Mouse (Mus musculus) CH12.LX (cell line): Measurements from ENCODE around the gene Pex1. TPM values are rescaled to one million over a fixed set of nuclear protein-coding genes. Genes with fewer than 3 reads are reported as not detected.

Experiments used
- DNase-seq: peaks from one replicate; pipeline ENCODE4 v3.0.0-alpha.2; 2013; ENCODE audit errors: extremely low read depth
- H3K27ac ChIP-seq: 2 replicates; pipeline ENCODE4 v1.5.1; 2012; ENCODE audit warnings: low read depth, mild to moderate bottlenecking, control low read depth, moderate library complexity; ENCODE audit not compliant: insufficient read depth
- H3K27me3 ChIP-seq: replicated peaks from 2 replicates; pipeline ENCODE3; 2012; ENCODE audit warnings: inconsistent platforms
- H3K36me3 ChIP-seq, 2 experiments: replicated peaks in 1 of 2; 2 replicates each; pipeline versions ENCODE3 to v1.6.1; 2012; ENCODE audit warnings: inconsistent platforms in 1 of 2, low read length in 1 of 2, mild to moderate bottlenecking in 1 of 2, mixed read lengths in 1 of 2, moderate library complexity in 1 of 2; ENCODE audit not compliant: control insufficient read depth in 1 of 2, insufficient read depth in 1 of 2
- H3K4me1 ChIP-seq, 2 experiments: 2 replicates each; pipeline ENCODE4 v1.6.1; 2012; ENCODE audit warnings: inconsistent platforms in 1 of 2, moderate library complexity in 1 of 2; ENCODE audit not compliant: insufficient read depth in 2 of 2, control insufficient read depth in 1 of 2
- H3K4me2 ChIP-seq: 2 replicates; pipeline ENCODE4 v1.6.1; 2012; ENCODE audit warnings: low read depth, mild to moderate bottlenecking, control low read depth; ENCODE audit not compliant: poor library complexity, insufficient read depth, severe bottlenecking
- H3K4me3 ChIP-seq, 3 experiments: fragments of 150-350 bp in 1 of 3; sonication (generic) in 1 of 3; replicated peaks in 1 of 3; 2 replicates each; pipeline versions ENCODE3 to v1.5.1; 2011 to 2012; ENCODE audit warnings: low read depth in 2 of 3, low read length in 2 of 3, mild to moderate bottlenecking in 2 of 3, moderate library complexity in 2 of 3, control low read depth in 1 of 3, improper control_type of control experiment in 1 of 3, inconsistent platforms in 1 of 3, mixed read lengths in 1 of 3; ENCODE audit not compliant: poor library complexity in 1 of 3
- H3K79me2 ChIP-seq: replicated peaks from 2 replicates; pipeline ENCODE4 v1.6.1; 2012; ENCODE audit warnings: mild to moderate bottlenecking, moderate library complexity; ENCODE audit not compliant: control insufficient read depth, poor library complexity, insufficient read depth, severe bottlenecking; ENCODE audit errors: extremely low read depth
- H3K9ac ChIP-seq: 2 replicates; pipeline ENCODE4 v1.6.1; 2012; ENCODE audit warnings: low read depth, mild to moderate bottlenecking, control low read depth, moderate library complexity; ENCODE audit not compliant: insufficient read depth
- H3K9me3 ChIP-seq: replicated peaks from 2 replicates; pipeline ENCODE3; 2012; ENCODE audit warnings: low read length, inconsistent platforms, mixed read lengths
- BHLHE40 ChIP-seq: IDR thresholded peaks from 2 replicates; pipeline ENCODE4 v1.6.1; 2011; ENCODE audit warnings: mild to moderate bottlenecking, low read depth, low read length, improper control_type of control experiment
- ELF1 ChIP-seq: IDR thresholded peaks from 2 replicates; pipeline ENCODE4 v1.6.1; 2014; ENCODE audit warnings: low read depth, mild to moderate bottlenecking, inconsistent platforms, low read length, improper control_type of control experiment
- EP300 ChIP-seq: IDR thresholded peaks from 2 replicates; pipeline ENCODE4 v1.6.1; 2011; ENCODE audit warnings: low read length, improper control_type of control experiment
- GABPA ChIP-seq: IDR thresholded peaks from 2 replicates; pipeline ENCODE4 v1.6.1; 2012; ENCODE audit warnings: low read depth, low read length, improper control_type of control experiment, inconsistent platforms; ENCODE audit not compliant: insufficient replicate concordance
- HCFC1 ChIP-seq: IDR thresholded peaks from 2 replicates; pipeline ENCODE4 v1.6.1; 2012; ENCODE audit warnings: low read depth, mild to moderate bottlenecking, inconsistent platforms, low read length, improper control_type of control experiment
- JUN ChIP-seq: IDR thresholded peaks from 2 replicates; pipeline ENCODE4 v1.6.1; 2011; ENCODE audit warnings: low read depth, mild to moderate bottlenecking, low read length, improper control_type of control experiment, moderate library complexity; ENCODE audit not compliant: insufficient read depth
- KAT2A ChIP-seq: IDR thresholded peaks from 2 replicates; pipeline ENCODE4 v1.6.1; 2012; ENCODE audit warnings: low read length, improper control_type of control experiment, inconsistent platforms; ENCODE audit not compliant: insufficient replicate concordance
- MAFK ChIP-seq: IDR thresholded peaks from 2 replicates; pipeline ENCODE4 v1.6.1; 2011; ENCODE audit warnings: low read length, improper control_type of control experiment; ENCODE audit not compliant: insufficient replicate concordance
- NELFE ChIP-seq: IDR thresholded peaks from 2 replicates; pipeline ENCODE4 v1.6.1; 2011; ENCODE audit warnings: low read depth, low read length, improper control_type of control experiment
- NRF1 ChIP-seq: IDR thresholded peaks from 2 replicates; pipeline ENCODE4 v1.6.1; 2014; ENCODE audit warnings: low read depth, mild to moderate bottlenecking, inconsistent platforms, low read length, improper control_type of control experiment, moderate library complexity
- PAX5 ChIP-seq: IDR thresholded peaks from 2 replicates; pipeline ENCODE4 v1.6.1; 2012; ENCODE audit warnings: low read length, inconsistent platforms, mixed read lengths
- POLR2A ChIP-seq: IDR thresholded peaks from 2 replicates; pipeline ENCODE4 v1.6.1; 2011; ENCODE audit warnings: low read depth, mild to moderate bottlenecking, improper control_type of control experiment, low read length
- RCOR1 ChIP-seq: conservative IDR thresholded peaks from 2 replicates; pipeline ENCODE4 v1.6.1; 2012; ENCODE audit warnings: low read depth, mild to moderate bottlenecking, inconsistent platforms, low read length, improper control_type of control experiment
- SIN3A ChIP-seq: IDR thresholded peaks from 2 replicates; pipeline ENCODE4 v1.6.1; 2012; ENCODE audit warnings: low read length, improper control_type of control experiment, inconsistent platforms
- SMC3 ChIP-seq: IDR thresholded peaks from 2 replicates; pipeline ENCODE4 v1.6.1; 2011; ENCODE audit warnings: low read depth, low read length, improper control_type of control experiment
- TCF12 ChIP-seq: IDR thresholded peaks from 2 replicates; pipeline ENCODE4 v1.6.1; 2014; ENCODE audit warnings: low read depth, mild to moderate bottlenecking, inconsistent platforms, low read length, improper control_type of control experiment
- USF1 ChIP-seq: IDR thresholded peaks from 2 replicates; pipeline ENCODE4 v1.6.1; 2014; ENCODE audit warnings: low read depth, mild to moderate bottlenecking, inconsistent platforms, low read length, improper control_type of control experiment
- USF2 ChIP-seq: conservative IDR thresholded peaks from 2 replicates; pipeline ENCODE4 v1.6.1; 2011; ENCODE audit warnings: low read depth, low read length, improper control_type of control experiment
- ZKSCAN1 ChIP-seq: IDR thresholded peaks from 2 replicates; pipeline ENCODE4 v1.6.1; 2012; ENCODE audit warnings: low read depth, inconsistent platforms, low read length, improper control_type of control experiment, borderline replicate concordance
- ZMIZ1 ChIP-seq: IDR thresholded peaks from 2 replicates; pipeline ENCODE4 v1.6.1; 2012; ENCODE audit warnings: low read depth, mild to moderate bottlenecking, inconsistent platforms, low read length, improper control_type of control experiment
- dilution Hi-C: fragments of 300-500 bp; cut with MboI; formaldehyde crosslinking; loops from 2 replicates; pipeline ENCODE4 v1.14.3; 2020; ENCODE audit warnings: low sequenced_read_pairs; ENCODE audit not compliant: extremely low pct_unique_long_range_greater_than_20kb, extremely low pct_ligation_motif_present
- in situ Hi-C: fragments of 300-500 bp; cut with MboI; formaldehyde crosslinking; loops from 3 replicates; pipeline ENCODE4 v1.14.3; 2019; ENCODE audit warnings: low sequenced_read_pairs, low pct_ligation_motif_present, low pct_unique_long_range_greater_than_20kb, mixed read lengths
- polyA plus RNA-seq: library from polyadenylated mRNA; unstranded; fragments of >175 nt; gene quantifications from 2 replicates; pipeline ENCODE4 v1.2.1, GENCODE M21; 2012; ENCODE audit warnings: low read depth; ENCODE audit not compliant: insufficient read length
- total RNA-seq, 2 experiments: library from RNA; depleted of rRNA; stranded (reverse); fragments of 300-350 nt in 1 of 2; fragments of >200 nt in 1 of 2; gene quantifications; 2 replicates each; pipeline ENCODE4 v1.2.3; 2012 to 2014

The Pex1 gene
- total and polyA plus RNA-seq, 3 experiments: 8.4 to 14.4 (median 11.2) TPM

DNA sequence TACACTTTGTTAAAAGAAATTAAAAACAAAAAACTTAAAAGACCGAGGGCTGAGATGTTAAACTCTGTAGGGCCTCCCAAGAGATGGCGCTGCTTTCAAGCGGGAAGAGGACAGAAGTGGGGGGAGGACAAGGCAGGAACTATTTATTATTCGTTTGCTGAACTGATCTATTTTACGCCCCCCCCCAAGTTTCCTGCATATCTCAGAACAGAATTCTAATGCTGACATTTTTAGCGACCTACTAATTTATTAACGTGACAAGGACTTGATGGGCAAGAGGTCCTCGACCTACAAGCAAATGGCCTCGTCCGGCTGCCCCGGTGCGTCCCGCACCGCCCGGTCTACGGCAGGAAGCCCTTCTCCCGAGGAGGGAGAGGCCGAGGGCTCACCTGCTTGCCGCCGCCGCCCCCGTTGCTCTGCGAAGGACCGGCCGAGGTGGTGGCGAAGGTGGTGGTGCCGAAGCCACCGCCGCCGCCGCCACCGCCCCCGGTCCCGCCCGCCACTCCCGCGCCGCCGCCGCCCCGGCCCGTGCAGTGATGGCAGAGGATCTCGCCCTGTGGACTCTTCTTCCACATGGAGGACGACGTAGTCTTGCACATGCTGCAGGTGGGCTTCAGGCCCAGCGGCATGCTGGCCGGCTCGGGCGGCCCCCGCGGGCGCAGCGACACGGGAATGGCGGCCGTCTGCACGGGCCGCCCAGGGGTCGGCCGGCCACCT lies 51.3 kb downstream of the Pex1 start (continued):
- TF ChIP-seq GABPA: no peak
- TF ChIP-seq BHLHE40: no peak
- no peak for TF ChIP-seq NRF1
- TF ChIP-seq USF1: no peak
- no peak for TF ChIP-seq PAX5
- peak; percentile 59; the same call in 1 of the 2 replicates for TF ChIP-seq ELF1
- TF ChIP-seq KAT2A: no peak
- no peak for TF ChIP-seq MAFK
- no peak for TF ChIP-seq EP300
- no peak for TF ChIP-seq USF2
- no peak for TF ChIP-seq ZKSCAN1
- TF ChIP-seq HCFC1: no peak; the same call in 1 of the 2 replicates
- TF ChIP-seq JUN: no peak
- TF ChIP-seq ZMIZ1: no peak

DNA sequence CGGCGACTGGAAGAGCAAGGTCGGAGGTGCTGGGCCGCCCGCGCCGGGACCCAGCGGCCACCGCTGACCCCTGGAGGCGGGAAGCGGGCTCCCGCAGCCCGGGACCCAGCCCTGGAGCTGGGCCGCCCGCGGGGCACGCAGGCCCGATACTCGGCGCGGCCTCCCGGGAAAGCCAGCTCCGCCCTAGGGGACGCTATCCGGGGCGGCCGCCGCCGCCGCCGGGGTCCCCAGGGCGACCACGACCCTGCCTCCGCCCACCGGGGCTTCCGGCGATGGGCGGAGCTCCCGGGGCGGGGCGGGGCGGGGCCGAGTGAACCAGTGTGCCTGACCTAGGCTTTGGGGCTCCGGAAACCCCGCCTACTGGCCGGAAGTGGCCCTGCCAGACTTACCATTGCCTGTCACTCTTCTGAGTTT lies 51.8 kb downstream of the Pex1 start:
- dilution Hi-C loops: no loop called here
- in situ Hi-C loops: loop anchor here (10.0 to 25.0 kb wide), 2 partner anchors 157 to 540 kb away; partner anchors contain the start of genes Ankib1, Krit1 and Mterf1b
- peak overlapping the region; percentile 79 to 100 (median 85) for H3K4me3 ChIP-seq
- peaks cover 15 to 27% of the 10 kb centered on the region in 2 experiments for H3K36me3 ChIP-seq
- peak overlapping the region; percentile 66 for H3K27ac ChIP-seq
- TF ChIP-seq RCOR1 (no peak), HCFC1 (peak; percentile 47), SIN3A (0 out of 2 replicates have a peak, but pooled peaks have one; percentile 15), NELFE (peak; percentile 46), POLR2A (peak; percentile 63; the same call in 1 of the 2 replicates), MAFK (no peak), SMC3 (no peak), TCF12 (peak; percentile 63), ELF1 (peak; percentile 70), ZMIZ1 (peak; percentile 65; the same call in 1 of the 2 replicates)
- peak overlapping the region; percentile 98 for H3K9ac ChIP-seq
- H3K9me3 ChIP-seq: no peaks in the 10 kb centered on the region
- H3K27me3 ChIP-seq: no peaks in the 10 kb centered on the region
- peaks cover 17% of the 10 kb centered on the region for H3K79me2 ChIP-seq
- H3K4me1 ChIP-seq: peaks cover 0 to 22% of the 10 kb centered on the region in 2 experiments; a peak in 2 of 4 replicates
- DNase-seq: peak; percentile 93
- no peak overlapping the region; the same call in 1 of the 2 replicates for H3K4me2 ChIP-seq
